Mouse (Mus musculus) small intestine, adult 2 months (tissue): ENCODE measurements around the gene Cltb.

Experiments used
- CTCF ChIP-seq: fragments of 200-500 bp; IDR thresholded peaks from 2 replicates; pipeline ENCODE4 v1.5.1; 2012; ENCODE audit warnings: low read depth, mild to moderate bottlenecking, control low read depth, inconsistent platforms, low read length, moderate library complexity, mixed read lengths; ENCODE audit not compliant: insufficient replicate concordance, insufficient read length; ENCODE audit errors: extremely low read depth
- POLR2A ChIP-seq: fragments of 200-500 bp; IDR thresholded peaks from 2 replicates; pipeline ENCODE4 v1.6.1; 2012; ENCODE audit warnings: low read depth, mild to moderate bottlenecking, control low read depth, inconsistent platforms, low read length, moderate library complexity

GRCm38 (mm10) chr13:54559656-54560055 is 51.5 kb downstream of the Cltb start:
- TF ChIP-seq CTCF (no peak), POLR2A (no peak)
